Mouse (Mus musculus): ENCODE data around the gene Mlh3.

GRCm38 (mm10) chr12:85271843-85272206 lies 1.4 kb upstream of the Mlh3 start:
- TF ChIP-seq NELFE (IDR thresholded peaks at IDR 0.05; ENCODE audit: low read depth, low read length): no peak
- TF ChIP-seq ZKSCAN1 (IDR thresholded peaks at IDR 0.05; ENCODE audit: low read depth, low read length): no peak
- no peak for TF ChIP-seq ZMIZ1 (IDR thresholded peaks at IDR 0.05; ENCODE audit: low read depth, low read length)
- TF ChIP-seq CTCF (IDR thresholded peaks at IDR 0.05 in 2 of 3, conservative IDR thresholded peaks at IDR 0.05 in 1 of 3; ENCODE audit: control insufficient read depth in 1 of 3, insufficient read depth in 1 of 3, low read depth in 2 of 3, low read length in 3 of 3, poor library complexity in 1 of 3, severe bottlenecking in 1 of 3): no peak
- peak; percentile 16; the same call in 1 of the 2 replicates for TF ChIP-seq USF1 (IDR thresholded peaks at IDR 0.05; ENCODE audit: low read depth, low read length)
